Mouse (Mus musculus) urinary bladder, postnatal 25 days (tissue): ENCODE measurements around the gene Vwf.
A peak's percentile ranks its signal among the peaks of the same experiment; 100 is the strongest.

Experiments
- DNase-seq: peaks from one replicate; pipeline ENCODE4 v3.0.0; 2022; ENCODE audit warnings: low spot score

Vwf gene

GRCm38 (mm10) chr6:125641146-125641545 lies 94.6 kb downstream of the Vwf start:
- no peak for DNase-seq

- DNase-seq = no peak
These were observed 102.4 kb downstream of the Vwf start for GRCm38 (mm10) chr6:125648964-125649363.

GRCm38 (mm10) chr6:125651335-125651734 lies 104.8 kb downstream of the Vwf start:
- no peak for DNase-seq

GRCm38 (mm10) chr6:125653416-125653815 lies 106.8 kb downstream of the Vwf start:
- no peak for DNase-seq

- no peak for DNase-seq
These were observed 110.3 kb downstream of the Vwf start for GRCm38 (mm10) chr6:125656921-125657320.

- DNase-seq = no peak
These were observed 111.4 kb downstream of the Vwf start for GRCm38 (mm10) chr6:125657966-125658365.

GRCm38 (mm10) chr6:125661106-125661877 lies 114.7 kb downstream of the Vwf start:
- peak; percentile 70 for DNase-seq

GRCm38 (mm10) chr6:125663906-125664305 lies 117.3 kb downstream of the Vwf start:
- no peak for DNase-seq

GRCm38 (mm10) chr6:125671835-125672234 lies 125.3 kb downstream of the Vwf start:
- DNase-seq = no peak

- no peak for DNase-seq
These were observed 131.9 kb downstream of the Vwf start for GRCm38 (mm10) chr6:125678492-125678891.

- no peak for DNase-seq
These were observed 134.0 kb downstream of the Vwf start for GRCm38 (mm10) chr6:125680613-125681012.

- DNase-seq = no peak
These were observed 138.8 kb downstream of the Vwf start for GRCm38 (mm10) chr6:125685420-125685819.

- no peak for DNase-seq
These were observed 141.4 kb downstream of the Vwf start for GRCm38 (mm10) chr6:125687986-125688385.

GRCm38 (mm10) chr6:125690057-125690703 lies 143.6 kb downstream of the Vwf start, which contains the start of gene Ano2:
Gene Ano2 (plus strand): TSS chr6:125690419.
- no peak for DNase-seq

GRCm38 (mm10) chr6:125701146-125701545 lies 154.6 kb downstream of the Vwf start:
- no peak for DNase-seq

- no peak for DNase-seq
These were observed 164.7 kb downstream of the Vwf start for GRCm38 (mm10) chr6:125711261-125711660.

- no peak for DNase-seq
These were observed 179.8 kb downstream of the Vwf start for GRCm38 (mm10) chr6:125726408-125726807.

GRCm38 (mm10) chr6:125727484-125727911 lies 180.9 kb downstream of the Vwf start:
- DNase-seq = no peak

- DNase-seq = no peak
These were observed 182.9 kb downstream of the Vwf start for GRCm38 (mm10) chr6:125729471-125729870.

- no peak for DNase-seq
These were observed 183.5 kb downstream of the Vwf start for GRCm38 (mm10) chr6:125729986-125730535.
